Mouse (Mus musculus): ENCODE measurements at regions not wholly inside any gene's neighbourhood (a gene's known extent, or its start where the extent isn't known, plus 50 kb on each side); places are given as distances from the start of the nearest gene placed in this dataset.
"Not testable (repeated sequence)": the region's sequence is repeated elsewhere in the genome, so short reads cannot be mapped to it uniquely, and the experiment has no call there.

DNA sequence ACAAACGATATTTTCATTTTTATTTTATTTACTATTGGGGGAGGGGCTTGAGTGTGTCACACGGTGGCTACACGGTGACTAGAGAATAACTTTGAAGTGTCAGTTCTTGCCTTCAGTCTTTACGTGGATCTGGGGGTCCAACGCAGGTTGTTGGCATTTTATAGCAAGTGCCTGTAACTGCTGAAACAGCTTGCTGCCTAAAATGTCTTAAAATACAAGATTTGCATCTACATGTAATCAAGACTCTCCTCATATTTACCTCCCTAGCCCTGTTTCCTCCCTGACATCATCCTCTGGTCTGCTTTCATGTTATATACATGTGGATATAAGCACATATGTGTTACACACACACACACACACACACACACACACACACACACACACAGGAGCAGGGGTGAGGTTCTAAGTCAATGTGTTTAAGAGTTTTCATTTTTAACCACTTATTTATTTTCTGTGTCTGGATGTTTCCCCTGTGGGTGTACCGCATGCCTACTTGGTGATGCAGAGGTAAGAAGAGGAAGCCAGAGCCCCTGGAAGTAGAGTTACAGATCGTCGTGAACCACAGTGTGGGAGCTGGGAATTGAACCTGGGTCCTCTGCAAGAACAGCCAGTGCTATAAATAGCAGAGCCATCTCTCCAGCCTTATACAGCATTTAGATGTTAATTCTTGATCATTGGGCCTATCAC lies 119.5 kb upstream of the Cpsf6 start:
- no peak for DNase-seq (ENCODE audit: low read depth)

DNA sequence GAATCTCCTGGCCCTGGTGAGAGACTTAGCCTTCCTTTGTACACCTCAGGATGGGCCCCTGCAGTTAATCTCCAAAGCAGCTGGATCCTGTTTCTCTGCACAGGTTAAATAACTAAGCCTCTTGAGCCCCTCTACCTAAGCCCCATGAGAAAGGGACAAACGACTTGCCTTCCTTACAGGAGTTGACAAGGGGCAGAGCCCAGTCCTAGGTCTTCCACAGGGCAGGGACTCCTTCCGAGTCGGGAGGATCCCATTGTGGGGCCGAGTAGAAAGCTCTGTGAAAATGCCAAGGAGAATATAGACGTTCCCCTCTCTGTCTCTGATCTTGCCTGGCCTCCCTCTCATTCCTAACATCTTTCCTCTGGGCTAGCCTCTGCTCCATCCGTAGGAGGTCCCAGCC lies 118.7 kb upstream of the Cpsf6 start:
- DNase-seq (ENCODE audit: low read depth), result no peak

DNA sequence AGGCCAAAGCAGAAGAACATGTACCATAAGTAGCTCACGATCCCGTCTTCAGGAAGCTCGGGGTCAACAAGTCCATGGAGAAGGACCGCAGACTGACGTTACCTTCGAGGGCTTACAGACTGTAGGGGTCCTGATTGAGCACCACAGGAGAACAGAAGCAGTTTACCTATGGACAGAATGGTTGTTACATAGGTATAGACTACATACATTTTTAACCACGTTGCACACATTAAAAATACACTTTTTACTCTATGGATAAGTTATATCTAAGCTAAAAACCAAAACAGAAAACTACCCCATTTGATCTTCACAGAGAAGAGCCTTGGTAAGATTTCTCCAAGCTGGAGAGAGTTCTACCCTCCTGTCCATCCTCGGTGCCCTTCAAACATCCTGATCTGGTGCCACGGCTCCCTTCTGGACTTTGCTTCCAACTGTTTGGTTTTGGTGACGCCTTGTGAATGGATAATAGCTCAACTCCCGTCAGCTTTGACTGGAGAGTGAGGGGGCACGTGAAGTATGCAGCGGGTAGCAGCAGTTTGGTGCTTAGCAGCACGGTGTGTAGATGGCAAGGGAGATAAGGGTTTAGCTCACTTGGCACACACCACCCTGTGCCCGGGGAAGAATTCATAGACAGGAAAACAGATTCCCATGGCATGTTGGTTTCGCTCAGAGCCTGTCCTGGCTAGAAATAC lies 117.9 kb upstream of the Cpsf6 start:
- no peak for DNase-seq (ENCODE audit: low read depth)

DNA sequence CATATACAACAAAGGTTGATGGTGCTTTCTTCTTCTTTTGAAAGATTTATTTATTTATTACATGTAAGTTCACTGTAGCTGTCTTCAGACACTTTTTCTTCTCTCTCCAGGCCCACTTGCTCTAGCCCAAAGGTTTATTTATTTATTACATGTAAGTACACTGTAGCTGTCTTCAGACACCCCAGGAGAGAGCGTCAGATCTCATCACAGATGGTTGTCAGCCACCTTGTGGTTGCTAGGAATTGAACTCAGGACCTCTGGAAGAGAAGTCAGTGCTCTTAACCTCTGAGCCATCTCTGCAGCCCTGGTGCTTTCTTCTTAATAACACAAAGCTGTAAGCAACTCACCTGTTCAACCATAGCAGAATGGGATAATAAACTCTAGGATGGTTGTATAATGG lies 117.3 kb upstream of the Cpsf6 start:
- DNase-seq (ENCODE audit: low read depth), result not testable (repeated sequence)

DNA sequence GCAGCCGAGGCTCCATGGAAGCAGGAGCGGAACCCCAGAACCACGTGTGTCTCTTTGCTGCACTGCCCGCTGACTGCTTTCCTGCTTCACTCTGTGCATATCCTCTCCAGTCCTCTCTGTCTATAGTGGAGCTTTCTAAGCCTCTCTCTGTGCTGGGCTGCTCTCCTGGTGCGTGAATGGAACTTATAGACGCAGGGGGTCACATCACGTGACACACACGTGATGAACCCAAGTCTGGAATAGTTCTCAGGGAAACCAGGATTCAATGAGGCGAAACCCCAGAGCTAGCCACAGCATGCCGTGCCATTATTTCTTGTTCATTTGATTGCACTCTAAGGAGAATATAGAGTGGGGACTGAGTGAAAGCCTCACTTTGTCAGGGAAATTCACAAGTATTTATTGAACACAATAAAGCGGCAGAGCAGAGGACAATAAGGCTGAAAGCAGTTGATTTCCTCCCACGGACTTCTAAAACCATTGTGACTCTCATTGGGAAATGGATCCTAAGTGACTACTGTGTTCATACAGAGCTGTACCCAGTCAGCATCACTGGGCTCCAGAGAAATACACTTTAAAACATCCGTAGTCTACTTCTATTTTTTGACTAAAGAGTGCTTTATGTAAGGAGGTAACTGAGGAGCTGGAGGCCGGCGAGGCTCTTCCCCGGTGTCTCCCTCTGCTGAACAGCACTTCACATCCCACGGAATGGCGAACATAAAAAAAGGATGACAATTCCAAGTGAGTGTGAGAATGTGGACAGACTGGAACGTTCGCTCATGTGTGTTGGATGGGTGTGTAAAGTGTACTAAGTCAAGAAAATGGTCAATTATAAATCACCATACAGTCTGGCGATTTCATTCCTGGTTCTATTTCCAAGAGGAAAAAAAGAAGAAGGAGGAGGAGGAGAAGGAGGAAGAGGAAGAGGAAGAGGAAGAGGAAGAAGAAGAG lies 116.5 kb upstream of the Cpsf6 start:
- DNase-seq (ENCODE audit: low read depth), result no peak

DNA sequence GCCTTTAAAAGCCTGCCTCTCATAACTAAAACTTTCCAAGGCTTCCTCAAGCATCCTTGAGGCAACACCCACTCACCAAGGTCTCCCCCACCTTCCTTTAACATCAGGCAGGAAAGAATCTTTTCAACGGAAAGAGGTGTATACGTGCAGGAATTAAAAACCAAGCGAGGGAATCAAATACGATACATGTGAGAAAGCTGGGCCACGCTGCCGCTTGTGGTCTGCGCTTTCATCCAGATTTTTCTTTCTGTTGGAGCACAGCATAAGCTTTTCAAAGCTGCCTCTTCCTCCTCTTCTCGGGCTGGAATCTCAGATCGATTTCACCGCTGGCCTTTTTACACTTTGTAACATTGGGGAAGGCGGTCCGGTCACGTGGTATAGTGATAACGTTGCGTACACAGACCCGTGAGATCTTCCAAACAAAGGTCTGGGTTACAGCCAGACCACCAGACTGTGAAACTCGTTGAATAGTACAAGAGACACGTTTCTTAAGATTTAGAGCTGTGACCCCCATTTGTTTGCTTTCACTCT lies 114.4 kb upstream of the Cpsf6 start:
- DNase-seq (ENCODE audit: low read depth), result no peak

DNA sequence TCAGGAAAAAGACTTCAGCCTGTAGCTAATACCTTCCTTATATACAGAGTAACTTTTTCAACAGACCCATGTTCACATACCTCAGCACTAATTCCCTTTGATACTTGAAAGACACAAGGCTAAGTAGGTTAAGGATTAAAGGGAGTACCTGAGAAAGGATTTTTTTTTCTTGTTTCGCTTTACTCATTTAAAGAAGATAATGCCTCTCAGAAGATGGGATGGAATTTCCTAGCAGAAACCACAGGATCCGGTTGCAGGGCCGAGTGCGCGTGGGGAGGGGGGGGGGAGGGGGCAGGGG lies 114.0 kb upstream of the Cpsf6 start:
- no peak for DNase-seq (ENCODE audit: low read depth)

DNA sequence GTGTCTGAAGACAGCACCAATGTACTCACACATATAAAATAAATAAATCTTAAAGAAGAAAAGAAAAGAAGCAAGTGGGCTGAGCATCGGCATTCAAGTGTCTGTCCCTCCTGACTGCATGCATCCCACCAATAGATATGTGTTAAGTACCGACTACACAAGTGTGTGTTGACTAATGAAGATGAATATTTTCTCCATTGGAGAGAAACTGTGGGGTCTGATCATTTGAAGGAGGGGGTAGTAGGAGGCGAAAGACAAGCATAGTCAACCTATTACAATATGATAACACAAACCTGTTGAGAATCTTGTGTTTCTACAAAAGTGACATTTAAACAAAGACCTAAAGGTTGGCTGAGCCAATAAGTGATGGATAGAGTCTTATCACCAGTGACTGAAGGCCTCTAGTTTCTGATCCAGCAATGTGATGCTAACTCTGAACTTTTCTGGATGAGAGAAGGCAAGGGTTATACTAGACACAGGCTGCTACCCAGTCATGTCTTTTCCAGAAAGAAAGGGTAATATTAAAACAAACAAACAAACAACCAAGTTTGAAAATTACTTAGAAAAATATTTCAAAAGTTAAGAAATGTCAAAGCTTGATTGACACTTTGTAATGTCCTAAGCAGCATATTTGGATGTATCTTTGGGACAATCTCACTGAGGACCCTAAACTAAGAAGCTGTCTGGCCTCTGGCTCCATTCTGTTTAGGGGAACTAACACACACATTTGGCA lies 113.4 kb upstream of the Cpsf6 start:
- DNase-seq (ENCODE audit: low read depth), result no peak

DNA sequence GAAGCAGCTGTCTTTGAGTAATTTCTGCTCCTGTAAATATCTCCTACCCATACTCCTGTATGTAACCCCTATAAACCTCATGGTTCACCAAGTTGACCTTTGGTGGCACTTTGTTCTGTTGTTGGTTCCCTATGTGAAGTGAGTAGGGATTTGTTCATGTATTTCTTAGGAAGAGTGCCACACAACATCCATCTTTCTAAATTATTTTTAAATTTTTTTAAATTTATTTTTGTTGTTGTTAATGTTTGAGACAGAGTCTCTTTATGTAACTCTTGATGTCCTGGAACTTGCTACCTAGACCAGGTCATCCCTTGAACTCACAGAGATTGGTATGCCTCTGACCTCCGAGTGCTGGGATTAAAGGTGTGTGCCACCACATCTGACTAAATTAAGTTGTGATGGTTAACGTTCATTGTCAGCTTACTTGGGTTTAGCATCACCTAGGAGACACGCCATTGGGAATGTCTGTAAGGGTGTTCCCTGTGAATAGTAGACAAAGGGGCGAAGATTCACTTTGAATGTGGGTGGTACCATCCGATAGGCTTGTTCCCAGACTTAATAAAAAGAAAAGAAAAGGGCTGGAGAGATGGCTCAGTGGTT lies 112.7 kb upstream of the Cpsf6 start:
- DNase-seq (ENCODE audit: low read depth), result no peak

DNA sequence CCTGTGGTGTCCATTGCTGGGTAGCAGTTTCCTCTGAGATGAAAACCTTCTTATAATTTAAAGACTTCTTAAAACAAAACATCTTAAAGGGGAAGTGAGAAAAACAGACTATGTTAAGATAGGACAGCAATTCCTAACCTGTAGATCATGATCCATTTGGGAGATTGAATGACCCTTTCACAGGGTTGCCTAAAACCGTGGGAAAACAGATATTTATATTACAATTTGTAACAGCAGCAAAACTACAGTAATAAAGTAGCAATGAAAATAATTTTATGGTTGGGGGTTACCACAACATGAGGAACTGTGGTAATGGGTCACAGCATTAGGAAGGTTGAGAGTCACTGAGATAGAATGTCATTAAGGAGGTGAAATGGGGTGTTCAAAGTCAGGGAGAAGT lies 111.9 kb upstream of the Cpsf6 start:
- no peak for DNase-seq (ENCODE audit: low read depth)

DNA sequence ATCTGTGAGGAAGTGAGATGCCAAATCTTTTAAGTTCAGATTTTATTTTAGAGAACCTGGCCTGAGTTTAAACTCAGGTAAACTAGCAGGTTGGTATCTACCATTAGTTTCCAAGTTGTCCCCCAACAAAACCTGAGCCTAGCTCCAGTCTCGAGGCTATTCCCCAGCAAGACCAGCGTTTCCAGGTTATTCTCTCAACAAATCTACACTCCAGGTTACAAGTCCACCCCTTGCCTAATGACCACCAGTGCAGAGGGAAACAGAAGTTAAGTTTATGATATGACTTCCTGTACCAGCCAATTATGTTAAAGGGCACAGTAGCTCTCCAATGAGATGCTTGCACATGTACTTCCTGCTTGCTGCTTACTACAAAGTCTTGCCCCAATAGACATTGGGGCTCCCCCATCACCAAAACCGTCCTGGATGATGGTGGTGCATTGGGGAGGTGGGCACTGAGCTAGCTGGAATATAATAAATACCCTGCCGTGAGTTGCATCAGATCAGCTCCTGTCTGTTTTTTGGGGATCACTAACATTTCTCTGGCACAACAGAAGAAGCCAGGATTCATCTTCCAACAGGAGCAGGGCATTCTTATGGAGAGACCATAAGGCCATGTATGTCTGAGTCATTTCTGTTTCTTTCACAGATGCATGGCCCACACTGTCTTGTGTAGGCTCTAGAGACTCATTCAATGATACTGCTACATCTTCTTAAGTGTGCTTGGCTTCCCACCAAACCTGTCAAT lies 111.2 kb upstream of the Cpsf6 start:
- DNase-seq (ENCODE audit: low read depth), result no peak

DNA sequence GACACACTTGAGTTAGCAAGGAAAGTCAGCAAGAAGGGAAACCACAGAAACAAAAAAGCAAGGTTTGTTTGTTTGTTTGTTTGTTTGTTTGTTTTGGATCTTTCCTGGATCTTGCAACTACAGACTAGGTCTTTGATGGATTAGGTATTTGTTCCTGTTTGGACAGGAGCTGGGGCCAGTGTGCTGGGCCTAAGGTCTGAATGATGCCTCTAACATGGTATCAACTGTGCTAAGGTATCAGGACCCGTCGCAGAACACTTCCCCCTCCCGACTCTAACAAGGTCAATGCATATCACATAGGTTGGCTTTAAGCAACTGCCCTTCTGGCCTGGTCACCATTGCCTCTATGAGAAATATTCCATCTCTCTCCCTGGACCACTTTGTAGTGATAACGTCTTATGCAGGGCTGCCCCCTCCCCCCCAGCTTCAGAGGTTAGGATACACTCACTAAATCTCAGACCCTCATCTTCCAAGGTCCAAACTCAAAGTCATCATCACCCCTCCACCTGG lies 103.3 kb upstream of the Cpsf6 start:
- no peak for DNase-seq (ENCODE audit: low read depth)

DNA sequence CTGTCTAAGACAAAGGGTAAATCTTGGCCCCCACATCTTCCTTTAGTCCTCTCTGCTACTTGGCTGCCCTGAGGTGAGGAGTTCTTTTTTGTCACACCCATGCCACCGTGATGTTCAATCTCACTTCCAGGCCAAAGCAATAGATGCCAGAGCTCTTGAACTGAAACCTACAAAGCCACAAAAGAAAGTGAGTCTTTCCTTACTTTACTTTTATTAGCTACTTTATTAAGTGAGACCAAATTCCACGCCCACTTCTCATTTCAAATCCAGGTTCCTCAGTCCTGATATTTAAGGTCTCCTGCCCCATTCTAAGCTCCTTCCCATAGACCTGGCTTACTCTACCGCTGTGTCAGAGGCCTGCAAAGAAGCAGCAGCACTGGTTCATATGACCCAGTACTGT lies 102.5 kb upstream of the Cpsf6 start:
- DNase-seq (ENCODE audit: low read depth), result no peak

DNA sequence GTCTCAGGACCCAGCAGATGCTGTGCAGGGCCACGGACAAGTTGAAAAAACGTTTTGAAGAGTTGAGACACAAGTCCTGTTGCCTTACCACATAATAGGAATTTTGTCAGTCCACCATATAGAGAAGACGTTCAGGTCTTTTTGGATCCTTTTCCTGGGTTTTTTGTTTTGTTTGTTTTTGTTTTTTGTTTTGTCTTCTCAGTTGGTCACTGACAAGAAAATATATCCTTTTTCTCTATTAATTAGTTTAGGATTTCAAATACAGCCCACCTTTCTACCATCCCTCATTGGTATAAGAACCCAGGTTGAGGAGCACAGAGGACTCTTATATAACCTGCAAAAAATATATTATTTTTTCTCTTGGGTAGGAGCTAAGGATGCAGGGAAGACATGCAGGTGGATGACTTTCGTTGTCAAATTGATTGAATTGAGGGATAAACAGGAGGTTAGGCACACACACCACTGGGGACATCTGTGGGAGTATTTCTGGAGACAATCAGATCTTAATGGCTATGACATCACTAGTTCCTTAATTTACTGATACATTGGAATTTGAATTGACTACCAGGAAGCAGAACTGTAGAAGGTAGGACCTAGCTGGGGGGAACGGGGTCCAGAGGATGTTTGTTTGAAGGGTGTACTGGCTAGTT lies 101.7 kb upstream of the Cpsf6 start:
- DNase-seq (ENCODE audit: low read depth), result no peak

DNA sequence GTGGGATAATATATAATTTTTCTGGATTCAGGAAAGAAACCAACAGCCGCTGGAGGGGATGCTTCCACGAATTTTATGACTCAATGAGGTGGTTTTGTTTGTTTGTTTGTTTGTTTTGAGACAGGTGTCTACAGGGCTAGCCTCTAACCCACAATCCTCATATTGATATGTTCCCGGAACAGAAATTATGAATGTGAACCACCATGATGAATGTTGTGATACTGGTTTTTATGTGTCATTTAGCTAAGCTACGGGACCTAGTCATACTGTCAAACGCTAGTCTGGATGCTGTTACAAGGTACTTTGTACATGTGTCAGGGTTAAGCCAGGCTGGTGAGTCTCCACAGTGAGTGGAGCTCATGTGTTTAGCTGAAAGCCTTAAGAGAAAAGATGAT lies 100.6 kb upstream of the Cpsf6 start:
- no peak for DNase-seq (ENCODE audit: low read depth)

DNA sequence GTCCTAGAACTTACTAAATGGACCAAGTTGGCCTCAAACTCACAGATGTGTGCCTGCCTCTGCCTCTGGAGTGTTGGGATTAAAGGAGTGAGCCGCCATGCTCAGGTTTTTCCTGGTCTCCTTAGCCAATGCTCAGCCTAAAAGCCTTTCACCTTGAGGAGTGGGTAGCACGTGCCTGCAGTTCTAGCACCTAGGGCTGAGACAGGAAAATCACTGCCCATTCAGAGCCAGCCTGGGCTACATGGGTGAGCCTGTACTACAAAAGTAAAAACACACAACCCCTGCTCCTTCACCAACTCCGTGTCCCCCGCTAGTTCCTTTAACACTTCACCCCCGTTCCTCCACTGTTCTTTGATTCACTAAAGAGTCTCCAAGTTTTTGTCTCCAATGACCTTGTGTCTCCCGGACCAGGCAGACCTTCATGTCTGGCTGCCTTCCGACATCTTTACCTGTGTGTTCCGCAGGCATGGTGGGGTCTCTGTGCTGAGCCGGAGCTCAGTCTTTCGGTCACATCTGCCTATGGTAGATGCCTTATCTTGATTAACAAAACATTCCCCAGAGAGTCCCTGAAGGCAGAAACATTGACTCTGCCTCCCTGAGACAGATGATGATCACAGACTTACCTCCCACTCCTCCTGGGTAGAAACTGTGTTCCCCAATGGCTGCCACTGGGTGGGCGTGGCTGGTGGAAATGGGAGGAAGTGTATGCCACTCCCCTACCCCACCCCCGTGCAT lies 100.1 kb upstream of the Cpsf6 start:
- no peak for DNase-seq (ENCODE audit: low read depth)

DNA sequence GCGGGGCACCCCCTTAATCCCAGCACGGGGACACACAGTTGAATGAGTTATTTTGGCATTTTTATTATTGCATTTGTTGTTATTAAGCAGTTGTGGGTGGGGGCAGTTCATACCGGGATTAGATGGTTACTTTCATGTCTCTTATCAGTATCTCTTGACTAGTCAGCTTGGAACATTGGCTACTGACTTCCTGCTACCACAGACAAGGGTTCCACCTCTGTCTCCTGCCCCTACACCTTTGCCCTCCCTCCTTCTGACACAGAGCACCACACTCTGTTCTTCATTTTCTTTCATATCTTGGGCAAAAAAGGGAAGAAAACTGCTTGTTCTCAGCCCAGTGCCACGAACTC lies 99.1 kb upstream of the Cpsf6 start:
- no peak for DNase-seq (ENCODE audit: low read depth)

DNA sequence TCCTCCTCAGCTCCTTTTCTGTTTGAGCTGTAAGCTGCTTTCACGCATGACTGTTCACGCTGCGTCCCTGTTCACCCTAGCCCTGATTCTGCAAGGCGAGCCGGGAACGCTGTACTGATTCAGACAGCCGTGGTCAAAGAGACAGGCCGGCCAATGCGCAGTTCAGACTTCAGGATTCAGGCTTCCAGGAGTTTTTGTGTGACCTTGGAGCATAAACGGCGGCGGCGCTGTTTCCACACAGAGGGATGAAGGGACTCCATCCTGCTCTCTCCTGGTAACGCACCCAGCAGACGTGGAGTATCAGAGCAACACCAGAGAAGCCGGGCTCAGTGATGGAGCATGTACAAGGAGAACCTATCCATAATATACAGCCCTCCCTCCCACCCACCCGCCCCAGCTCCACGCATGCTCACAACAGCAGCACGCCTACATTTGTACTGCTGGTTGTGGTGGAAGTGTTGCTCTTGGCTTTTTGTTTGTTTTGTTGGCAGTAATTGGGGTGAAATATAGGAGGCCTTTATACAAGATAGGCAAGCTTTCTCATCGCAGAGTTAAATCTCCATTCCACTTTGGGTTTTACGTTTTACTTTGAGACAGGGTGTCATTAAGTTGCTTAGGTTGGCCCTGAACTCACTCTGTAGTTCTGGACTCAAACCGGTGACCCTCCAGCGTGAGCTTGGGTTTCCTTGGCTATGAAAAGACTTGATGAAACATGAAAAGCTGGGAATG lies 98.6 kb upstream of the Cpsf6 start:
- DNase-seq (ENCODE audit: low read depth), result no peak

All from fibroblast of lung, adult 2 months (primary cell).